10 mouse cellular contexts compared by ENCODE assay signal in genomic region chr9:69084086-69084719, GRCm38 (mm10).
DNase-seq lines count a peak whose midpoint lies in the region; ATAC-seq and TF ChIP-seq lines count a peak whose summit lies in the region.
"Had no signal": no experiment of that assay in that cellular context is flagged by ENCODE, and none has a peak within 500 bp of the region (broad histone marks: within the 10 kb centered on the region; RNA-seq: fewer than 3 reads in every experiment).

No protein-coding gene starts in this region.

- no peaks in the 10 kb centered on the region for H3K27me3 ChIP-seq in kidney, embryonic 14.5 days (ENCODE audit: control insufficient read depth, insufficient read depth, low read length)
- no peaks in the 10 kb centered on the region for H3K27me3 ChIP-seq in kidney, adult 2 months (replicated peaks; ENCODE audit: control insufficient read depth, insufficient read depth, low read length)
- H3K27me3 ChIP-seq in midbrain, embryonic 13.5 days: no peaks in the 10 kb centered on the region
- no peaks in the 10 kb centered on the region for H3K27me3 ChIP-seq in midbrain, embryonic 11.5 days (ENCODE audit: control insufficient read depth, insufficient read depth, low read length)
- H3K27me3 ChIP-seq in limb, embryonic 15.5 days: no peaks in the 10 kb centered on the region

- no peak overlapping the region for H3K4me2 ChIP-seq in kidney, embryonic 14.5 days (replicated peaks; ENCODE audit: low read depth, low read length)
- H3K4me2 ChIP-seq in midbrain, embryonic 13.5 days (replicated peaks): 0 out of 2 replicates have a peak overlapping the region, but pooled peaks have one; percentile 6
- H3K4me2 ChIP-seq in midbrain, embryonic 11.5 days: no peak overlapping the region
- H3K4me2 ChIP-seq in limb, embryonic 15.5 days: no peak overlapping the region

- DNase-seq in kidney, adult 2 months: no peak
- no peak for DNase-seq in midbrain, embryonic 11.5 days (ENCODE audit: low spot score, missing footprints)
- no peak for DNase-seq in ovary, adult 18-20 months (ENCODE audit: low spot score)
- DNase-seq in MN1 (ENCODE audit: low spot score): no peak
- DNase-seq: thymus, adult 2 months had no signal

- no peak for TF ChIP-seq CTCF in kidney, adult 2 months (conservative IDR thresholded peaks at IDR 0.05; ENCODE audit: insufficient read depth, insufficient read length, low read depth, low read length)

- H3K9ac ChIP-seq in kidney, embryonic 14.5 days (ENCODE audit: low read depth, low read length): no peak overlapping the region
- no peak overlapping the region for H3K9ac ChIP-seq in midbrain, embryonic 13.5 days (replicated peaks)
- no peak overlapping the region for H3K9ac ChIP-seq in midbrain, embryonic 11.5 days (ENCODE audit: low read length)
- no peak overlapping the region for H3K9ac ChIP-seq in limb, embryonic 15.5 days

- H3K4me3 ChIP-seq in kidney, embryonic 14.5 days (ENCODE audit: low read length): no peak overlapping the region
- no peak overlapping the region for H3K4me3 ChIP-seq in kidney, adult 2 months (ENCODE audit: insufficient read depth, low read depth, low read length)
- H3K4me3 ChIP-seq in midbrain, embryonic 13.5 days (replicated peaks): no peak overlapping the region
- H3K4me3 ChIP-seq in midbrain, embryonic 11.5 days (ENCODE audit: low read depth, low read length): no peak overlapping the region
- no peak overlapping the region for H3K4me3 ChIP-seq in limb, embryonic 15.5 days
- H3K4me3 ChIP-seq: megakaryocyte, embryonic 14.5 days had no signal

- peak; percentile 58 for ATAC-seq in kidney, embryonic 14.5 days (ENCODE audit: low FRiP score, low TSS enrichment)
- ATAC-seq in midbrain, embryonic 13.5 days: peak; percentile 78
- no peak for ATAC-seq in midbrain, embryonic 11.5 days (ENCODE audit: low FRiP score)
- ATAC-seq in limb, embryonic 15.5 days (ENCODE audit: insufficient number of reproducible peaks, low FRiP score, low TSS enrichment, low read depth): no peak
- ATAC-seq: CD4-positive, CD25-positive, alpha-beta regulatory T cell, adult 4 months had no signal

- no peaks in the 10 kb centered on the region for H3K36me3 ChIP-seq in kidney, embryonic 14.5 days (ENCODE audit: control insufficient read depth, insufficient read depth, low read length)
- H3K36me3 ChIP-seq in kidney, adult 2 months (ENCODE audit: control insufficient read depth, insufficient read depth, low read length): no peaks in the 10 kb centered on the region
- H3K36me3 ChIP-seq in midbrain, embryonic 13.5 days: no peaks in the 10 kb centered on the region
- no peaks in the 10 kb centered on the region for H3K36me3 ChIP-seq in midbrain, embryonic 11.5 days (ENCODE audit: control insufficient read depth, insufficient read depth, low read length)
- H3K36me3 ChIP-seq in limb, embryonic 15.5 days: no peaks in the 10 kb centered on the region

- no peaks in the 10 kb centered on the region for H3K9me3 ChIP-seq in kidney, embryonic 14.5 days (ENCODE audit: control insufficient read depth, low read length)
- no peaks in the 10 kb centered on the region for H3K9me3 ChIP-seq in midbrain, embryonic 13.5 days
- no peaks in the 10 kb centered on the region for H3K9me3 ChIP-seq in midbrain, embryonic 11.5 days (ENCODE audit: control insufficient read depth, low read length)
- no peaks in the 10 kb centered on the region for H3K9me3 ChIP-seq in limb, embryonic 15.5 days
- H3K9me3 ChIP-seq: megakaryocyte, embryonic 14.5 days had no signal

- no peak for TF ChIP-seq POLR2A in kidney, adult 2 months (IDR thresholded peaks at IDR 0.05; ENCODE audit: low read depth, low read length)

- no peak overlapping the region for H3K27ac ChIP-seq in kidney, embryonic 14.5 days (ENCODE audit: low read depth, low read length)
- no peak overlapping the region for H3K27ac ChIP-seq in kidney, adult 2 months (ENCODE audit: insufficient read depth, low read depth, low read length)
- peak overlapping the region; percentile 71 for H3K27ac ChIP-seq in midbrain, embryonic 13.5 days
- no peak overlapping the region for H3K27ac ChIP-seq in midbrain, embryonic 11.5 days (ENCODE audit: low read depth, low read length)
- H3K27ac ChIP-seq in limb, embryonic 15.5 days: peak overlapping the region; percentile 48; the same call in 1 of the 2 replicates

- WGBS in kidney, embryonic 14.5 days: 29% methylated on average over 3 of the region's 3 CpGs
- WGBS in kidney, adult 2 months: 63% methylated on average over 3 of the region's 3 CpGs
- WGBS in midbrain, embryonic 13.5 days: 21% methylated on average over 3 of the region's 3 CpGs
- 72% methylated on average over 3 of the region's 3 CpGs for WGBS in midbrain, embryonic 11.5 days
- WGBS in limb, embryonic 15.5 days: 61% methylated on average over 3 of the region's 3 CpGs

- H3K4me1 ChIP-seq in kidney, embryonic 14.5 days (ENCODE audit: control insufficient read depth, insufficient read depth, low read length): peaks cover 11% of the 10 kb centered on the region
- H3K4me1 ChIP-seq in kidney, adult 2 months (ENCODE audit: control insufficient read depth, insufficient read depth, low read length): peaks cover 11% of the 10 kb centered on the region
- H3K4me1 ChIP-seq in midbrain, embryonic 13.5 days (replicated peaks): peaks cover 18% of the 10 kb centered on the region
- 0 out of 2 replicates have a peak, but pooled peaks cover 3% of the 10 kb centered on the region for H3K4me1 ChIP-seq in midbrain, embryonic 11.5 days (ENCODE audit: control insufficient read depth, insufficient read depth, low read length)
- H3K4me1 ChIP-seq in limb, embryonic 15.5 days: peaks cover 10% of the 10 kb centered on the region
- H3K4me1 ChIP-seq: megakaryocyte, embryonic 14.5 days had no signal

Comparison
In these comparisons a context has a peak if more than half of its experiments do, and no peak if none do; other contexts are left out.
1. ATAC-seq: peak in kidney, embryonic 14.5 days (single experiment) and midbrain, embryonic 13.5 days (single experiment); none in midbrain, embryonic 11.5 days (single experiment) and limb, embryonic 15.5 days (single experiment).
2. H3K27ac ChIP-seq: peak in midbrain, embryonic 13.5 days (single experiment) and limb, embryonic 15.5 days (single experiment); none in kidney, embryonic 14.5 days (single experiment), kidney, adult 2 months (single experiment) and midbrain, embryonic 11.5 days (single experiment).